Mouse (Mus musculus) midbrain, postnatal 0 days (tissue): Measurements from ENCODE around the gene Cabp2. TPM values are rescaled to one million over a fixed set of nuclear protein-coding genes. Genes with fewer than 3 reads are reported as not detected.

Experiments used
- ATAC-seq: fragments of 200-750 bp; cut with Nextera tagmentation; 2 replicates; pipeline ENCODE4 v1.8.0; 2017; ENCODE audit warnings: moderate number of reproducible peaks, mild to moderate bottlenecking, moderate TSS enrichment, moderate library complexity; ENCODE audit not compliant: low FRiP score
- DNase-seq: peaks from one replicate; pipeline ENCODE4 v3.0.0-alpha.2; 2015; ENCODE audit warnings: low spot score
- H3K27ac ChIP-seq: fragments of 300-500 bp; sonication (generic); 2 replicates; pipeline ENCODE4 v1.5.1; 2014; ENCODE audit warnings: low read depth, mild to moderate bottlenecking, low read length, mixed read lengths
- H3K27me3 ChIP-seq: fragments of 300-500 bp; sonication (generic); 2 replicates; pipeline ENCODE4 v1.6.1; 2014; ENCODE audit warnings: low read length, control low read depth, mixed read lengths; ENCODE audit not compliant: insufficient read depth
- H3K36me3 ChIP-seq: fragments of 300-500 bp; sonication (generic); 2 replicates; pipeline ENCODE4 v1.6.1; 2014; ENCODE audit warnings: low read length, control low read depth, mixed read lengths; ENCODE audit not compliant: insufficient read depth
- H3K4me1 ChIP-seq: fragments of 300-500 bp; sonication (generic); 2 replicates; pipeline ENCODE4 v1.6.1; 2014; ENCODE audit warnings: mild to moderate bottlenecking, control low read depth, antibody characterized with exemption, low read length, mixed read lengths; ENCODE audit not compliant: insufficient read depth
- H3K4me2 ChIP-seq: fragments of 300-500 bp; sonication (generic); 2 replicates; pipeline ENCODE4 v1.6.1; 2014; ENCODE audit warnings: low read depth, mild to moderate bottlenecking, low read length, mixed read lengths; ENCODE audit not compliant: poor library complexity, severe bottlenecking
- H3K4me3 ChIP-seq: fragments of 300-500 bp; sonication (generic); 2 replicates; pipeline ENCODE4 v1.5.1; 2014; ENCODE audit warnings: low read depth, mild to moderate bottlenecking, low read length, moderate library complexity
- H3K9ac ChIP-seq: fragments of 300-500 bp; sonication (generic); replicated peaks from 2 replicates; pipeline ENCODE4 v1.6.1; 2014; ENCODE audit warnings: mild to moderate bottlenecking, low read length, moderate library complexity, mixed read lengths; ENCODE audit not compliant: poor library complexity, severe bottlenecking
- H3K9me3 ChIP-seq: fragments of 300-500 bp; sonication (generic); 2 replicates; pipeline ENCODE4 v1.6.1; 2016; ENCODE audit warnings: low read length, control low read depth
- CTCF ChIP-seq: IDR thresholded peaks from 2 replicates; pipeline ENCODE4 v1.5.1; 2016; ENCODE audit warnings: antibody characterized with exemption, mild to moderate bottlenecking
- WGBS: fragments of 180-500 bp; shearing (Covaris S2); extraction: QIAGEN DNeasy Blood & Tissue Kit; methylation state at CpG from one replicate; pipeline ENCODE4 v1.1.7; 2014; 5-methylcytosine and 5-hydroxymethylcytosine counted together
- polyA plus RNA-seq: library from polyadenylated mRNA; unstranded; fragments of >200 nt; fragmentation: Nextera tagmentation; extraction: Ambion mirVana; gene quantifications from 2 replicates; pipeline ENCODE4 v1.2.1, GENCODE M21; 2015
- total RNA-seq: library from RNA; depleted of rRNA; stranded (reverse); fragments of >200 nt; gene quantifications from 2 replicates; pipeline ENCODE4 v1.2.3, GENCODE M21; 2014

The Cabp2 gene
- total and polyA plus RNA-seq, 2 experiments from 2014 or later = not detected

- Histone ChIP-seq H3K36me3 (peaks cover 92% of the 10 kb centered on the region), H3K4me3 (no peak overlapping the region), H3K9ac (no peak overlapping the region), H3K27ac (no peak overlapping the region), H3K9me3 (no peaks in the 10 kb centered on the region), H3K27me3 (no peaks in the 10 kb centered on the region), H3K4me1 (no peaks in the 10 kb centered on the region), H3K4me2 (no peak overlapping the region)
- 83% methylated on average over 13 of the region's 13 CpGs for WGBS
- DNase-seq = peak; percentile 63
- no peak for TF ChIP-seq CTCF
- ATAC-seq = no peak
Observed at GRCm38 (mm10) chr19:4113186-4113805, 31.9 kb downstream of the Cabp2 start.

- no peak overlapping the region for H3K4me3 ChIP-seq
- no peak overlapping the region for H3K9ac ChIP-seq
- no peaks in the 10 kb centered on the region for H3K27me3 ChIP-seq
- ATAC-seq (no peak), DNase-seq (no peak)
- H3K36me3 ChIP-seq = peaks cover 89% of the 10 kb centered on the region
- H3K4me1 ChIP-seq = no peaks in the 10 kb centered on the region
- H3K9me3 ChIP-seq = no peaks in the 10 kb centered on the region
- H3K4me2 ChIP-seq = no peak overlapping the region
- no peak for TF ChIP-seq CTCF
- H3K27ac ChIP-seq = no peak overlapping the region
- WGBS = 78% methylated on average over 5 of the region's 5 CpGs
Observed at GRCm38 (mm10) chr19:4113806-4114230, 32.4 kb downstream of the Cabp2 start.

GRCm38 (mm10) chr19:4114551-4114950 lies 33.2 kb downstream of the Cabp2 start:
- no peaks in the 10 kb centered on the region for H3K4me1 ChIP-seq
- peaks cover 82% of the 10 kb centered on the region for H3K36me3 ChIP-seq
- no peak overlapping the region for H3K9ac ChIP-seq
- no peaks in the 10 kb centered on the region for H3K9me3 ChIP-seq
- DNase-seq (no peak), ATAC-seq (no peak)
- no peak overlapping the region for H3K4me2 ChIP-seq
- H3K27ac ChIP-seq = no peak overlapping the region
- 89% methylated on average over 10 of the region's 10 CpGs for WGBS
- TF ChIP-seq CTCF = no peak
- H3K4me3 ChIP-seq = no peak overlapping the region
- H3K27me3 ChIP-seq = no peaks in the 10 kb centered on the region

- 96% methylated on average over 6 of the region's 10 CpGs for WGBS
- Histone ChIP-seq H3K36me3 (peaks cover 76% of the 10 kb centered on the region), H3K4me1 (peaks cover under 1% of the 10 kb centered on the region; the same call in 1 of the 2 replicates), H3K27ac (no peak overlapping the region), H3K4me3 (no peak overlapping the region), H3K27me3 (no peaks in the 10 kb centered on the region), H3K9me3 (no peaks in the 10 kb centered on the region), H3K9ac (no peak overlapping the region), H3K4me2 (no peak overlapping the region)
- DNase-seq = no peak
- ATAC-seq = no peak
- TF ChIP-seq CTCF = no peak
Observed at GRCm38 (mm10) chr19:4115144-4115543, 33.8 kb downstream of the Cabp2 start.

DNA sequence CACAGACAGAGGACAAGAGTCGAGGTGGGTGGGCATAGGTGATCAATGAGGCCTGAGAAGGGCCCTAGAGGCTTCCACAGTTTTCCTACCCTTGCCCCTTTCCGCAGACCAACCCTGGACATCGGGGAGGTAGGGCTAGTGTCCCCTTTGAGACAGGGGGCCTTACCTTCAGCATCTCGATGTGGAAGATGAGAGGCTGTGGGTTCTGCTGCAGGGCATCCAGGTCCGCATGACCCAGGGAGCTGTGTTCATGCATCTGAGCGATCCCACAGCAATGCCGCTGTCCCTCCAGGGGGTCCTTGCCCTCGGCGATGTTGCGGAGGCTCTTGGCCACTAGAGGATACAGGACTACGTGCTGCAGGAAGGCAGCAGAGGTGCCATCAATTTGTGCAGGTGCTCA lies 34.4 kb downstream of the Cabp2 start:
- DNase-seq (no peak), ATAC-seq (no peak)
- Histone ChIP-seq H3K9ac (no peak overlapping the region), H3K4me3 (no peak overlapping the region), H3K9me3 (no peaks in the 10 kb centered on the region), H3K27ac (no peak overlapping the region), H3K4me1 (peaks cover 7% of the 10 kb centered on the region), H3K4me2 (no peak overlapping the region), H3K36me3 (peaks cover 70% of the 10 kb centered on the region), H3K27me3 (no peaks in the 10 kb centered on the region)
- WGBS = 84% methylated on average over 11 of the region's 11 CpGs
- TF ChIP-seq CTCF = no peak

GRCm38 (mm10) chr19:4117006-4117405 lies 35.6 kb downstream of the Cabp2 start:
- no peak for ATAC-seq
- TF ChIP-seq CTCF = no peak
- H3K4me3 ChIP-seq = no peak overlapping the region
- H3K27me3 ChIP-seq = no peaks in the 10 kb centered on the region
- no peak overlapping the region for H3K4me2 ChIP-seq
- WGBS = 96% methylated on average over 7 of the region's 7 CpGs
- H3K9ac ChIP-seq = no peak overlapping the region
- no peak for DNase-seq
- H3K9me3 ChIP-seq = no peaks in the 10 kb centered on the region
- no peak overlapping the region for H3K27ac ChIP-seq
- H3K4me1 ChIP-seq = peaks cover 7% of the 10 kb centered on the region
- peaks cover 58% of the 10 kb centered on the region for H3K36me3 ChIP-seq
